Mouse (Mus musculus): ENCODE data around the gene Six1. TPM values are rescaled to one million over a fixed set of nuclear protein-coding genes. Genes with fewer than 3 reads are reported as not detected.

Six1 gene
- total RNA-seq, 2 experiments from 2014 or later: 0.14 to 0.43 TPM

- DNase-seq (ENCODE audit: low spot score in 2 of 2): no peak
- intact Hi-C loops (cut with DNase I): no loop called here
These were observed 57.0 kb downstream of the Six1 start for GRCm38 (mm10) chr12:72996646-72997045.

Other genes with a start within 250 kb of the Six1 start
- not detected for gene Six6, start 114.0 kb downstream of the Six1 start, total RNA-seq (2021)
- gene 4930447C04Rik, start 113.1 kb downstream of the Six1 start, total RNA-seq (2021): 1 to 10 TPM; 4.9 to 9.6 TPM
- 1 to 10 TPM; 1.3 to 1.4 TPM for gene Six4, start 59.6 kb upstream of the Six1 start, total RNA-seq (2021)
- gene Mnat1, start 69.8 kb upstream of the Six1 start, total RNA-seq (2021): 10 to 100 TPM; 18.0 to 20.7 TPM
- 10 to 100 TPM; 12.3 to 14.0 TPM for gene Trmt5, start 232.8 kb upstream of the Six1 start, total RNA-seq (2021)
- gene Slc38a6, start 232.9 kb upstream of the Six1 start, total RNA-seq (2021): 10 to 100 TPM; 12.1 to 17.8 TPM

Data from left cerebral cortex, postnatal 25 days (tissue).